Mouse (Mus musculus): ENCODE results near the gene Zic3. TPM values are rescaled to one million over a fixed set of nuclear protein-coding genes. Genes with fewer than 3 reads are reported as not detected.

The Zic3 gene
- polyA plus RNA-seq, 1 experiment from 2014 or later, result 13.8 TPM

DNA sequence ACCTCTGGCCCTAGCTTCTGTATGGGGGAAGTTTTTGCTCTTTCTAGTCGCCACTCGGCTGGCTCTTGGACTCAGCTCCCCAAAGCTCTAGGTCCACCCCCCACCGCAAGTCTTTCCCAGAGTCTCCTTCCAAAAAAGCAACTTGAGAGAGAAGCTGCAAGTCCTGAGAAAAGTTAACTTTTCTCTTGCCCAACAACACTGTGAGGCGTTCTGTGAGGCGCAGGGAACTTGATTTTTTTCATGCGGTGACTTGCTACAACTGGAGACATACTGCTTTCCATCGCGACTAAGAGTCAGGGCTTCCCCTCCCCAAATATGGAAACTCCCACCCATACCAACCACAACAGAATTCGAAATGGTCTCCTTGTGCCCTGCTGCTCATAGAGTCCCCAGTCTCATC is 5.1 kb downstream of the Zic3 start:
- Histone ChIP-seq H3K36me3 (ENCODE audit: control insufficient read depth, insufficient read depth) (no peaks in the 10 kb centered on the region), H3K4me2 (ENCODE audit: low read length) (no peak overlapping the region), H3K27ac (ENCODE audit: low read length) (no peak overlapping the region), H3K27me3 (replicated peaks; ENCODE audit: control insufficient read depth, insufficient read depth, low read length) (peaks cover 11% of the 10 kb centered on the region), H3K4me1 (replicated peaks; ENCODE audit: control insufficient read depth, insufficient read depth, low read length) (no peaks in the 10 kb centered on the region), H3K9me3 (ENCODE audit: control insufficient read depth, low read length) (no peaks in the 10 kb centered on the region), H3K9ac (replicated peaks; ENCODE audit: low read depth, low read length) (no peak overlapping the region), H3K4me3 (replicated peaks; ENCODE audit: low read length) (no peak overlapping the region)
- ATAC-seq, result no peak
- WGBS, result 25% methylated on average over 9 of the region's 9 CpGs

DNA sequence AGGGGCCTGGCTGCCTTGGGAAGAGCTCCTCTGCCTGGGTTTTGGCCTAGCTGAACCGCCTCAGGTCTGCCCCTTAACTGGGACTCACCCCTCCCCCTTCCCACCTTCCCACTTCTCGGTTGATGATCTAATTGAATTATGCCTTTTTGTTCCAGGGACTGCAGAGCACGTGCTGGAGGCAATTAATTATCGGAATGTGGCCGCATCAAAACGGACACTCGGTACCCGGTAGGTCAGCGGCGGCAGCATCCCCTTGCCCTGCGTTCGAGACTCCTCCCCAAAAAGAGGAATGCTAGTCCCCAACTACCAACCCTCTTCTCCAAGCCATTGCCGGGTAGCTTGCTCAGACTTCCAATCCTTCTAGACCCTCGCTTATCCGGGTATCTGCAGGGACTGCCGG is 5.6 kb downstream of the Zic3 start:
- H3K27me3 ChIP-seq (replicated peaks; ENCODE audit: control insufficient read depth, insufficient read depth, low read length), result peaks cover 11% of the 10 kb centered on the region
- H3K9ac ChIP-seq (replicated peaks; ENCODE audit: low read depth, low read length), result no peak overlapping the region
- no peaks in the 10 kb centered on the region for H3K9me3 ChIP-seq (ENCODE audit: control insufficient read depth, low read length)
- H3K36me3 ChIP-seq (ENCODE audit: control insufficient read depth, insufficient read depth), result no peaks in the 10 kb centered on the region
- ATAC-seq, result no peak
- H3K4me1 ChIP-seq (replicated peaks; ENCODE audit: control insufficient read depth, insufficient read depth, low read length), result no peaks in the 10 kb centered on the region
- H3K27ac ChIP-seq (ENCODE audit: low read length), result no peak overlapping the region
- no peak overlapping the region; the same call in 1 of the 2 replicates for H3K4me2 ChIP-seq (ENCODE audit: low read length)
- no peak overlapping the region for H3K4me3 ChIP-seq (replicated peaks; ENCODE audit: low read length)
- WGBS, result 16% methylated on average over 16 of the region's 16 CpGs

DNA sequence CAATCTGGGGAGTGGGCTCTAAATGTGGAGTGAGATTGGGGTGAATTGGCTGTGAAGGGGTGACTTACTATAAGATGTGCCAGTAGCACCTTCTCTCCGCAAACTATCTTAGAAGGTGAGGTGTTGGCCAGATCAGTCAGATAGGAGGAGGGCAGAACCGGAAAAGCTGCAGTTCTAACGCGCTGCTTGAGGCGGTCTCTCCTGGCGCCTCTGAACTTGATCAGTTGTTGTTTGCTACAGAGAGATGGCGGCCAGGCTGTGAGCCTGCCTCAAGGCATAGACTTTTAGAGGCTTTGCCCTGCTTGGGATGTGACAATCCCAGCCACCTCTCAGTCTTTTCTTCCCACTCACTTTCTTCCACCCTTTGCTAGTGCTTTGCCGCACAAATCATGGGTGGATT is 6.4 kb downstream of the Zic3 start:
- Histone ChIP-seq H3K4me2 (ENCODE audit: low read length) (no peak overlapping the region), H3K27ac (ENCODE audit: low read length) (no peak overlapping the region), H3K4me3 (replicated peaks; ENCODE audit: low read length) (no peak overlapping the region), H3K36me3 (ENCODE audit: control insufficient read depth, insufficient read depth) (no peaks in the 10 kb centered on the region), H3K27me3 (replicated peaks; ENCODE audit: control insufficient read depth, insufficient read depth, low read length) (peaks cover 11% of the 10 kb centered on the region), H3K9ac (replicated peaks; ENCODE audit: low read depth, low read length) (no peak overlapping the region), H3K9me3 (ENCODE audit: control insufficient read depth, low read length) (no peaks in the 10 kb centered on the region), H3K4me1 (replicated peaks; ENCODE audit: control insufficient read depth, insufficient read depth, low read length) (no peaks in the 10 kb centered on the region)
- no peak for ATAC-seq
- WGBS, result 38% methylated on average over 8 of the region's 8 CpGs

DNA sequence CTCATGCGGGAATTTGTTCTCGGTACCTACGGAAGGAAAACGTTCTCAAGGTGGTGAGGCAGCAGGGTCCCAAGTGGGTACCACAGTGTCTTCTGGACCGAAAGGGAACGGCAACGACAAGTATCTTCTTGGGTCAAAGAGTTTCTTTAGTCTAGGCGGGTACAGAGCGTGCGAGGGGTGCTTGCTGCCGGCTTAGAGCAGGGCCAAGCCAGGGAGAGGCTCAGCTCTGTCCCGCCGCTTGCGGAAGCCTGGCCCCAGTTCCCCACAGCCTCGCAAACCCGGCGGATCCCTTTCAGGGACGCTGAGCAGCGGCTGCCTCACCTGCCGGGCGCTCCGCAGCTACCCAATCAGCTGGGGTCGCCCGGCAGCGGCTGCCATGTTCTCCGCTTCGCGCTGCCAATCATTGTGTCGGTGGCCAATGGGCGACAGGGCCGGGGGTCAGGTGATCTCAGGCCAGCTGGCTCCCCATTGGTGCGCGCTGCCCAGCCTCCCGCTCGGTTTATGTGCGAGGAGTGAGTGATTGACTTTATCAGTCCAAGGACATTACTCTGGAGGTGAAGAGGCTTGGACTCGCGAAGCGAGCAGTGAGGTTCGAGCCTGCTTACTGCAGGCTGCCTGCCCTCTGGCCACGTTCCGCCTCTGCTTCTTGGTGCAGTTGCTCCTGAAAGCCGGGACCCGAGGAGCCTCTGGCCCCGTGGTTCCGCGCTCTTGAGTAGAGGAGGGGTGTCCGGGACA is 7.8 kb downstream of the Zic3 start:
- peak; percentile 92 for ATAC-seq
- Histone ChIP-seq H3K27me3 (replicated peaks; ENCODE audit: control insufficient read depth, insufficient read depth, low read length) (peaks cover 6% of the 10 kb centered on the region; the same call in 1 of the 2 replicates), H3K9me3 (ENCODE audit: control insufficient read depth, low read length) (no peaks in the 10 kb centered on the region), H3K4me2 (ENCODE audit: low read length) (peak overlapping the region; percentile 61), H3K36me3 (ENCODE audit: control insufficient read depth, insufficient read depth) (no peaks in the 10 kb centered on the region), H3K4me1 (replicated peaks; ENCODE audit: control insufficient read depth, insufficient read depth, low read length) (no peaks in the 10 kb centered on the region), H3K27ac (ENCODE audit: low read length) (peak overlapping the region; percentile 65), H3K4me3 (replicated peaks; ENCODE audit: low read length) (peak overlapping the region; percentile 45), H3K9ac (replicated peaks; ENCODE audit: low read depth, low read length) (peak overlapping the region; percentile 52)
- WGBS, result 16% methylated on average over 38 of the region's 48 CpGs

DNA sequence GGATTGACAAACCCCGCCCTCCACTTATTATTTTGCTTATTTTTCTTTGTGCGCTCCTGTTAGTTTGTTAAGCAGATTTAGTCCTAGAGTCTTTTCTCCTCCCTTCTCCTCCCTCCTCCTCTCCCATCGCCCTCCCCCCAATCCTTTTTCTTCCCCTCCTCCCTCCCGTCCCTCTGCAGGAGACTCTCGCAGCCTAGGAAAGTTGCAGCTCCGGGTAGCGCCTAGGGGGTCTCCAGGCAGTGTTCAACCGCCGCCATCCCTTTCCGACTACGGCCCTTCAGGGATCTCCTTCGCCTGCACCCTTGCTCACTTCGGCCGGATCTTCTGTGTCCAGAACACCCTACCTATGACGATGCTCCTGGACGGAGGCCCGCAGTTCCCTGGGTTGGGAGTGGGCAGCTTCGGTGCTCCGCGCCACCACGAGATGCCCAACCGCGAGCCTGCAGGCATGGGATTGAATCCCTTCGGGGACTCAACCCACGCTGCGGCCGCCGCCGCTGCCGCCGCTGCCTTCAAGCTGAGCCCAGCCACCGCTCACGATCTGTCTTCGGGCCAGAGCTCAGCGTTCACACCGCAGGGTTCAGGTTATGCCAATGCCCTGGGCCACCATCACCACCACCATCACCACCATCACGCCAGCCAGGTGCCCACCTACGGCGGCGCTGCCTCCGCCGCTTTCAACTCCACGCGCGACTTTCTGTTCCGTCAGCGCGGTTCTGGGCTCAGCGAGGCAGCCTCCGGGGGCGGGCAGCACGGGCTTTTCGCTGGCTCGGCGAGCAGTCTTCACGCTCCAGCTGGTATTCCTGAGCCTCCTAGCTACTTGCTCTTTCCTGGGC is 8.6 kb downstream of the Zic3 start:
- peak; percentile 44 for ATAC-seq
- Histone ChIP-seq H3K36me3 (ENCODE audit: control insufficient read depth, insufficient read depth) (no peaks in the 10 kb centered on the region), H3K27ac (ENCODE audit: low read length) (peak overlapping the region; percentile 65), H3K9ac (replicated peaks; ENCODE audit: low read depth, low read length) (peak overlapping the region; percentile 52), H3K4me2 (ENCODE audit: low read length) (peak overlapping the region; percentile 61), H3K9me3 (ENCODE audit: control insufficient read depth, low read length) (no peaks in the 10 kb centered on the region), H3K27me3 (replicated peaks; ENCODE audit: control insufficient read depth, insufficient read depth, low read length) (peaks cover 4% of the 10 kb centered on the region; the same call in 1 of the 2 replicates), H3K4me1 (replicated peaks; ENCODE audit: control insufficient read depth, insufficient read depth, low read length) (no peaks in the 10 kb centered on the region), H3K4me3 (replicated peaks; ENCODE audit: low read length) (peak overlapping the region; percentile 45)
- 20% methylated on average over 56 of the region's 56 CpGs for WGBS

DNA sequence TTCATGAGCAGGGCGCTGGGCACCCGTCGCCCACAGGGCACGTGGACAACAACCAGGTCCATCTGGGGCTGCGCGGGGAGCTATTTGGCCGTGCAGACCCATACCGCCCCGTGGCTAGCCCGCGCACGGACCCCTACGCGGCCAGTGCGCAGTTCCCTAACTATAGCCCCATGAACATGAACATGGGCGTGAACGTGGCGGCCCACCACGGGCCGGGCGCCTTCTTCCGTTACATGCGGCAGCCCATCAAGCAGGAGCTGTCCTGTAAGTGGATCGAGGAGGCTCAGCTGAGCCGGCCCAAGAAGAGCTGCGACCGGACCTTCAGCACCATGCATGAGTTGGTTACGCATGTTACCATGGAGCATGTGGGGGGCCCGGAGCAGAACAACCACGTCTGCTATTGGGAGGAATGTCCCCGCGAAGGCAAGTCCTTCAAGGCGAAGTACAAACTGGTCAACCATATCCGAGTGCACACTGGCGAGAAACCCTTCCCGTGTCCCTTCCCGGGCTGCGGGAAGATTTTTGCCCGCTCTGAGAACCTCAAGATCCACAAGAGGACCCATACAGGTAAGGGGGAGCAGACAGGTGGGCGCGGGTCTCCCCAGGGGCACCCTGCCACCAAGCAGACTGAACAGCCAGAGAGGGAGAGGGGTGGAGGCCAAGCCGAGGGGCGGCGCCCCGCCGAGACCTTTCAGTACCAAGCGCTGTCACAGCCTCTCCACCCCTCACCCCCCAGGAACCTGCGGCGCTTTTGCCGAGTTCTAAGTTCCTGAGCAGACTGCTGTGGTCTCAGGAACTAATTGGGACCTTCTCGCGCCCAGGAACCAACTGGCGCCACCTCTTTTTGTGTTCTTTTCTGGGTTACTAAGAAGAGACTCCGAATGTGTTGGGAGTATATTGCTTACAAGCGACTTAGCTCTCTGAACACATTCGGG is 9.4 kb downstream of the Zic3 start:
- peak overlapping the region; percentile 61 for H3K4me2 ChIP-seq (ENCODE audit: low read length)
- 29% methylated on average over 46 of the region's 56 CpGs for WGBS
- H3K36me3 ChIP-seq (ENCODE audit: control insufficient read depth, insufficient read depth), result no peaks in the 10 kb centered on the region
- peak overlapping the region; percentile 52; the same call in 1 of the 2 replicates for H3K9ac ChIP-seq (replicated peaks; ENCODE audit: low read depth, low read length)
- ATAC-seq, result no peak
- H3K27me3 ChIP-seq (replicated peaks; ENCODE audit: control insufficient read depth, insufficient read depth, low read length), result peaks cover 7% of the 10 kb centered on the region; the same call in 1 of the 2 replicates
- peak overlapping the region; percentile 65 for H3K27ac ChIP-seq (ENCODE audit: low read length)
- peak overlapping the region; percentile 45 for H3K4me3 ChIP-seq (replicated peaks; ENCODE audit: low read length)
- H3K9me3 ChIP-seq (ENCODE audit: control insufficient read depth, low read length), result no peaks in the 10 kb centered on the region
- no peaks in the 10 kb centered on the region for H3K4me1 ChIP-seq (replicated peaks; ENCODE audit: control insufficient read depth, insufficient read depth, low read length)

DNA sequence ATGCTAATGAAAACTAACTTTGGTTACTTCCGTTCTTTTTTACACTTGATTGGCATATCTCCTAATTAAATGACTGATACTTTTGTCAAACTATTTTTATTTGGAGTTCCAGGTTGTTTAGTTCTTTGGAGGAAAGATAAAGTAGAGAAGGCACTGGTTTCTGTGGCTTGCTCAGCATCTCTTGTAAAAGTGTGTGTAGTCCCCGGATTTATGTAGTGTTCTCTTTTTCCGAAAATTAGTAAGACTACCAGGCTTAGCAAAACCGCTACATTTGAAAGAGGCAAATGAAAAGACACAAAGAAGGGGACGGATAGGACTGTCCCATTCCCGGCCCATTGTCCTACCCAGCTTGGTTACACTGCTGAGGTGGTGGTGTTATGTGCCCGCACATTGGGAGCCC is 10.1 kb downstream of the Zic3 start:
- WGBS, result 13% methylated on average over 7 of the region's 7 CpGs
- no peaks in the 10 kb centered on the region for H3K36me3 ChIP-seq (ENCODE audit: control insufficient read depth, insufficient read depth)
- no peaks in the 10 kb centered on the region for H3K9me3 ChIP-seq (ENCODE audit: control insufficient read depth, low read length)
- no peak for ATAC-seq
- H3K4me1 ChIP-seq (replicated peaks; ENCODE audit: control insufficient read depth, insufficient read depth, low read length), result no peaks in the 10 kb centered on the region
- H3K27me3 ChIP-seq (replicated peaks; ENCODE audit: control insufficient read depth, insufficient read depth, low read length), result peaks cover 8% of the 10 kb centered on the region; the same call in 1 of the 2 replicates
- H3K27ac ChIP-seq (ENCODE audit: low read length), result no peak overlapping the region
- no peak overlapping the region for H3K4me2 ChIP-seq (ENCODE audit: low read length)
- H3K9ac ChIP-seq (replicated peaks; ENCODE audit: low read depth, low read length), result no peak overlapping the region
- peak overlapping the region; percentile 45 for H3K4me3 ChIP-seq (replicated peaks; ENCODE audit: low read length)

DNA sequence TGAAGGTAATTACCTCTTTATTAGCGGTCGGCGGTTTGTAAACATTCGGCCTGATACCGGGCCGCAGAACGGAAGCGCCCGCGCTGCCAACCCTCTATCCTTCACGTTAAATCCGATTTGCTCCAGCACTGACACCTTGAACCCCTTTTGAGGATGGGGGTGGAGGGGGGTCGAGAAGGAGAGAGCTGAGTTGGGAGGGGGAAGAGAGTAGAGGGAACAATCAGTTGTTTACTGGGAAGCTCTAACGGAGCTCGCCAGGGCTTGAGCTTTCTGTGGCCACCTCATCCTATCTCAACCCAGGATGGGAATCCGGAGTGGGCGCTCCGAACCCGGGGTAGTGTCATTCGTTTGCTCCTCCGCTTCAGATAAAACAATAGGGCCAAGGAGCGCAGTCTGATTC is 11.0 kb downstream of the Zic3 start:
- 21% methylated on average over 22 of the region's 22 CpGs for WGBS
- H3K4me2 ChIP-seq (ENCODE audit: low read length), result peak overlapping the region; percentile 18

More for the DNA sequence above, 11.0 kb downstream of the Zic3 start:
- ATAC-seq, result no peak
- Histone ChIP-seq H3K4me3 (replicated peaks; ENCODE audit: low read length) (peak overlapping the region; percentile 45), H3K27me3 (replicated peaks; ENCODE audit: control insufficient read depth, insufficient read depth, low read length) (peaks cover 7% of the 10 kb centered on the region; the same call in 1 of the 2 replicates), H3K4me1 (replicated peaks; ENCODE audit: control insufficient read depth, insufficient read depth, low read length) (no peaks in the 10 kb centered on the region; the same call in none of the 2 replicates), H3K9ac (replicated peaks; ENCODE audit: low read depth, low read length) (peak overlapping the region; percentile 15; the same call in 1 of the 2 replicates), H3K36me3 (ENCODE audit: control insufficient read depth, insufficient read depth) (no peaks in the 10 kb centered on the region), H3K9me3 (ENCODE audit: control insufficient read depth, low read length) (no peaks in the 10 kb centered on the region), H3K27ac (ENCODE audit: low read length) (no peak overlapping the region)

Measured in forebrain, embryonic 16.5 days (tissue).